Mouse (Mus musculus): ENCODE data around the gene Rxfp3.

Gene Rxfp3

DNA sequence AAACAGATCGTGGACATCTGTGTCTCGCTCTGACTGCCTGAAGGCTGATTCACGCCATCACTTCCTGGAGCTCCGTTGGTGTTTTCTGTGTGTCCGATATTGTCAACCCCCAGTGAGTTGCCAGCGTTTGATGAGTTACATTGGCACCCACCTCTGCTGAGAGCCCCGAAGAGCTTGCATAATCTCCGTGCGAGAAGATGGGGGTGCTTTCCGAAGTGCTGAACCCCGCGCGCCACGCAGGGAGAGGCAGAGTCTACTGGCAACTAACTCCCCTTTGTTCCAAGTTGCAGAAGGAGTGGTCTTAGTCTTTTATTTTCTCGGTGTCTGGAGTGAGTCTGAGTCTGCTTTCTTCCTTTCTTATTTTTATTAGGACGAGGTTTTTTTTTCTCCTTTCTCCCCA is at the start of gene Rxfp3:
Gene Rxfp3 (minus strand): TSS at position 281 of the 400 bp plus-strand sequence.
- no peak for DNase-seq (ENCODE audit: low spot score in 2 of 2)

- DNase-seq (ENCODE audit: low spot score in 2 of 2), result no peak
Observed at GRCm38 (mm10) chr15:11084993-11085365, 47.2 kb upstream of the Rxfp3 start.

DNA sequence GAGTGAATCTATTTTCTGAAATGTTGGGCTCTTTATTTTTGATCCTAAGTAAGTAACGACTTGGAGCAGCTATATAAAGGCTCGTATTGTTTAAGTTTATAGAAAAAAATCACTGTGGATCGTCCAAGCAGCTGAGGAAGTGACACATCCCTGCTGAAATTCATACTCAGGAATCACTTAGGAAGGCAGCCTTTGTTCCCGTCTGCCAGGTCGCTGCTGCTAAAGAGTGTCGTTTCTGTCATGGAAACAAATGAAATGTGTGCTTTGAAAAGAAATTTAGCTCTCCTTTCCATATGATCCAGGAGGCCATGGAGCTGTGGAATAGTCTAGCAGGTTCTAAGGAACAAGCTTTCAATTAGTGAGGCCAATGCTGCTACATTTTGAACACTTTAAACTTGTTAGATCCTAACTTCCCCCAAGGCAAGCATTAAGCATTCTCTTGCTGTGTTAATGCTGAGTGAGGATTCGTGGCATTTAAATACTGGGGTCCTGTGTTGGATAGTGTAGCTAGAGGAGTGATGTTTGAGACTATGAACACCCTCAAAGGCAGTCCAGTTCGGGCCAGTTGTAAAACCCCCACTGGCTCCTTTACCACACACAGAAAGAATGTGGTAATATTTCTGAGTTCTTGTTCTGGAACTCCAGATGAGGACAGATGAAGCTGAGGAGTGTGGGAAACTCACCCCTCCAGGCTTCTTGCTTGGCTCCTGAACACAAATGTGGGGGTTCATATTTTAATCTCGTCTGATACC is 46.6 kb upstream of the Rxfp3 start:
- DNase-seq (ENCODE audit: low spot score in 2 of 2), result no peak

DNA sequence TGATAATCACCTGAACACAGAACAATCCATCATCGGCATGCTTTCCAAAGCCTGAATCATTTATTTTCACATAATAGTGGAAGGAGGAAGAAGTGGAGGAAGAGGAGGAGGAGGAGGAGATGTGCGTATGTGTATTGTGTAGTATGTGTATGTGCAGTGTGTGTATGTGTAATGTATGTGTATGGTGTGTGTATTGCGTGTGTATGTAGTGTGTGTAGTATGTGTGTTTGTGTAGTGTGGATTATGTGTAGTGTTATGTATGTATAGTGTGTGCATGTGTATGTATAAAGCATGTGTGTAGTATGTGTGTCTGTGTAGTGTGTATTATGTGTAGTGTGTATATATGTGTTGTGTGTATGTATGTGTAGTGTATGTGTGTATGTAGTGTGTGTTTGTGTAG is 45.9 kb upstream of the Rxfp3 start:
- no peak for DNase-seq (ENCODE audit: low spot score in 2 of 2)

DNA sequence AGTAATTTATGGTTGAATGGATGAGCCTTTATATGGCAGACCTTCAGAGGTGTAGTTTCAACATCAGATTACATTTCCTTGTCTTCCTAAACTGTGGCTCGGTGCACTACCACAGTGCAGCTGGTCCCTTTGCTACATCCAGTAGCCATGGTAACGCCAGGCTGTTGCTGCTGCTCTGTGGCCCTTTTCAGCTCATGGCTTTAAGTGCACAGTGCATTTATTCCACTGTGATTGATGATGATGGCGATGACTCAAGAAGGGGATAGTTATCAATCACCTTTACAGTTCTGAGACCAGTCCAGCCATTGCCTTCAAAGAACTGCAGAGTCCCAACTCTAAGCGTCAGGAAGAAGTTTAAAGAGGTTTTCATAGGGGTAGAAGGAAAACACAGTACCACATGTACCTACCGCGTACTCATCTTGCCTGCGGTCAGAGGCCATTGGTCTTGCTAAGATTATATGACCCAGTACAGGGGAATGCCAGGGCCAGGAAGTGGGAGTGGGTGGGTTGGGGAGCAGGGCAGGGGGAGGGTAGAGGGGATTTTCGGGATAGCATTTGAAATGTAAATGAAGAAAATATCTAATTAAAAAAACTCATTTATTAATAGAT is 45.3 kb upstream of the Rxfp3 start:
- DNase-seq (ENCODE audit: low spot score in 2 of 2), result no peak

DNA sequence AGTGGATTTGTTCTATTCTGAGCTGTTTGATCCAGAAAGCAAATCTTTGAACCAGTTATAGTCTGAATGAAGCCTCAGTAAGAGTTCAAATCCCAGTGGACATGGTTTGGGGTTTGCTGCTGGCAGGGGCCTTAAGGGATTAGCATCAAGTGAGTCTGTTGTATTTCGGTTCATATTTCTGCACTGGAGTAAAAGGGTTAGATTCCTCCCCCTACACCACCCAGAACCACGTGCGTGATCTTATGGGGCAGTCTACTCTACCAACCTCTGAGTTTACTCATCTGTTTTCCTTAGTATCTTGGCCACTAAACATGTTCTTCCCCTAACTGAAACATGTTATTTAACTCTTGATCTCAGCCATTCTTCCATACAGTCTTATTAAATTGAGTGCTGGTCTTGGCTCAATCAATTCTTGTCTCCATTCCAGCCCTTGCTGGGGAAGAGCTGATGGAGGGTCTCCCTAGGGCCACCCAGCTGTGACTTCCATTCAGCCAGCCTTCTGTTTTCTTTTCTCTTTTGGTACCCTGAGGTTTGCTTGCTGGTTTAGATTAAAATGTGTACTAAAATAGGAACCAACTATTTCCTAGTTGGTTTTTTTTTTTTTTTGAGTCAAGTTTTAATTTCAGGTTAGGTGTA is 38.1 kb upstream of the Rxfp3 start:
- no peak for DNase-seq (ENCODE audit: low spot score in 2 of 2)

GRCm38 (mm10) chr15:11067891-11068290 is 30.1 kb upstream of the Rxfp3 start:
- DNase-seq (ENCODE audit: low spot score in 2 of 2), result no peak

DNA sequence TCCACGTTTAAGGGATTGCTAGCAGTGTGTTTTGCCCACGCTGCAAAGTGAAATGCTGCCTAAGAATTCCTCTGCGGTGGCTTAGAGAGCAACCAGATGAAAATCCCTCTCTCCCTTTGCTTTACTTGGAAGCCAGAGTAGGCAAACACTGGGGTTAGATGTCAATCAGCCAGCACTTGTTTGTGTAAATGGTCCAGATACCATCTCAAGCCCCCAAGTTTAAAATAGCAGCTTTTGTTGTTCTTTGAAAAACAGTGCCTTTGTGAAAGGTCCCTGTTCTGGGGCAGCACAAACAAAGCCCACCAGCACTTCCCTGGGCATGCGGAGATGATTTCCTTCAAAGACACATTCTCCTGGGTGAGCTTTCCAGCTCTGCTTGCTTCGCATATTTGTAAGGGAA is 28.5 kb upstream of the Rxfp3 start:
- DNase-seq (ENCODE audit: low spot score in 2 of 2), result no peak

DNA sequence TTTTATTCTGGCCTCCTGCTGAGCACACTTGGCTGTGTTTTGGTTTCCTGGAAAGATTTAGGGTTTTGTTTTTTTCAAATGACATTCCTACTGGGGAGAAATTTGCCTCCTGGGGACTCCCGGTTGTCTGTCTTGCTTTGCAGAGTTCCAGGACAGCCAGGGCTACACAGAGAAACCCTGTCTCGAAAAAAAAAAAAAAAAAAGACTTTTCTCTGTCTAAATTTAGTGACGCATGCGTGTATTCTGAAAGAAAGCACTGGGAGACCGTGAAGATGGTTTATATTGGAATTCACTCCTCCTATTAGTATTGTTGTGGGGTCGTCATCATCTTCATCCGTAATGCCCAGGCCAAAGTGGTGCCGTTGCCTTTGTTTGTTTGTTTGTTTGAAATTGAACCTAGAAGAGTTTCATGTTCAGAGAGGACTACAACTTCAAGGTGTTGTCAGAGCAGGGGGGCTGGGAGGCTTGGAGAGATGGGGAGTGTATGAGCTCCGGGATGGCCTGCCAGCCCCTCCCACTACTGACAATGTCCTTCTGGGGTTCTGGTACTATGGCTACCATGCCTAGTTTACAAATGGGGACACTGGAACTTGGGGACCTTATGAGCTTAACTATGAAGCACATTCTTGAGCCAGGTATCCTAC is 27.9 kb upstream of the Rxfp3 start:
- DNase-seq (ENCODE audit: low spot score in 2 of 2), result no peak

DNA sequence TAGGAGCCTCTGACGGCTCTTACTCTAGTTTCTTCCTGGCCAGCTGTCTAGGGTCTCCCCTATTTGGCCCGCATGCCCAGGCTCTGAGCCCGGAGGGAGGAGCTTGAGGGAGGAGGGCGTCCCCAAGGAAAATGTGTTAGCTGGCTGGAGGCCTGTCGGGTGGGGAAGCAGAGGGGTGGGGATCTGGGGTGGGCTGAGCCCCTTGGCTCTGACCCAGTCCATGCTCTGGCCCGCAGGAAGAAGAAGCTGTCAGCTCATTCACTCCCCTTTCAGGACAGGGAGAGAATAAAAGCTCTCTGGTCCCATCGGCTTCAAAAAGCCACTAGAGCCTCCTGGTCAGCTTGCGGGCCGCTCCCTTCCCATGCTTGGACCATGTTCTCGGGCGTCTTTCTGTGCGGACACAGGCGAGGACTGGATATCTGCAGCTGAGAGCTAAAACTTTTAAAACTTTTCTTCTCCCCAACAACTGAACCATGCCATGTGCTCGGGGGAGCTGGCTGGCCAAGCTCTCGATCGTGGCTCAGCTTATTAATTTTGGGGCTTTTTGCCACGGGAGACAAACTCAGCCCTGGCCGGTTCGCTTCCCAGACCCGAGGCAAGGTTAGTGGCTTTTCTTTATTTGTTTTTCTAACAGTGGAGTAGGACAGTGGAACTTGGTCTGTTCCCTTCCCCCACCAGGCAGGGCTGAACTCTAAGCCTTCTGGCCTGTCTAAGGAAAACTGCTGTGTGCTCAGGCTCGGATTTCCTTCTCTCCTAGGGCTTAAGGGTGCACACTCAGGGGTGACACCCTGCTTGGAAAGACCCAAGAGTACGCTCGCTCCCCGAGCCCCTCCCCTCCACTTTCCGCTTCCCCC is 27.0 kb upstream of the Rxfp3 start, which contains the start of gene Adamts12:
Gene Adamts12 (plus strand): TSS at position 233 of the 854 bp plus-strand sequence.
- DNase-seq (ENCODE audit: low spot score in 2 of 2), result peak in 1 of 2 experiments; percentile 16

DNA sequence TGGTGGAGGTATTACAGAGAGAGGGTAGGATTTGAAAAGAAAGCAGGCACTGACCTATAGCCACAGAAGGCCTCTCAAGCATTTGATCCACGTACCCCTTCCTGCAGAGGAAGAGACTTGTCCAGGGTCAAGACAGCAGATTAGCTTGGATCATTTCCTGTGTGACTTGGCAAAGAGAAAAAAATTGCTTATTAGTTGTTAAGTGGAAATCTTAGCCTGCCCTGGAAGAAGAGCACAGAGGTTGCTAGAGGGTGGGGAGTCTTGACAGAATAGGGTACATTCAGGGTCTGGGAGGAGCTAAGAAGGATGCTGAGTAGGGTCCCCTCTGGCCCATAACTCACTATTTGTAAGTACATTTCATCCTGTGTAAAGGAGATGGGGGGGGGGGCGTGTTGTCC is 26.4 kb upstream of the Rxfp3 start:
- DNase-seq (ENCODE audit: low spot score in 2 of 2), result no peak

- DNase-seq (ENCODE audit: low spot score in 2 of 2), result no peak
Observed at GRCm38 (mm10) chr15:11062903-11063302, 25.1 kb upstream of the Rxfp3 start.

DNA sequence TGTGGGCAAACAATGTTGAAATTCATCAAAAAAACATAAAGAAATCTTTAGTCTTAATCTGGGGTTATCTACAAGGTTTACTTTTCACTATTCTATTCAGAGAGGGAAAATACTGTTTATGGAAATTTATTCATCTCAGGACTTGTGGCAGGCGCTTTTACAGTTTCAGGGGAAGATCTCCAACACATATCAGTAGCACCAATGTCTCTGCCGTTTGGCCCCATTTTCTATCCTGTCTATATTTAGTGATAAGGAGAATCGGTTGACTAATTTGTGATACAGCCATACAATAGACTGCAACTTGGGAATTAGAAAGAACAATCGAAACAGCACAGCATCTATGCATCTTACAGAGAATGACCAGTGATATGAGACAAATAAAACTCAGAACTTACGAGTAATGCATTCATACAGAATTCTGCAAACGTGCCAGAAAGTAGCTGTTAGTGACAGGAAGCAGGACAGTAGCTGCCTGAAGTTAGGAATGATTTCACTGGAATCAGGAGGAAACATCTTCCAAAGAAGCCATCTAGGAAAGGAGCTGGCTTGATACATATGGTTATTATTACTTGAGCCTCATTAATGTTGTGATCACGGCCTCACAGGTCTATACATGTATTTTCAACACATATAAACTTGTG is 16.8 kb upstream of the Rxfp3 start:
- DNase-seq (ENCODE audit: low spot score in 2 of 2), result no peak

- DNase-seq (ENCODE audit: low spot score in 2 of 2), result no peak
Observed at GRCm38 (mm10) chr15:11053678-11054439, 16.1 kb upstream of the Rxfp3 start.

DNA sequence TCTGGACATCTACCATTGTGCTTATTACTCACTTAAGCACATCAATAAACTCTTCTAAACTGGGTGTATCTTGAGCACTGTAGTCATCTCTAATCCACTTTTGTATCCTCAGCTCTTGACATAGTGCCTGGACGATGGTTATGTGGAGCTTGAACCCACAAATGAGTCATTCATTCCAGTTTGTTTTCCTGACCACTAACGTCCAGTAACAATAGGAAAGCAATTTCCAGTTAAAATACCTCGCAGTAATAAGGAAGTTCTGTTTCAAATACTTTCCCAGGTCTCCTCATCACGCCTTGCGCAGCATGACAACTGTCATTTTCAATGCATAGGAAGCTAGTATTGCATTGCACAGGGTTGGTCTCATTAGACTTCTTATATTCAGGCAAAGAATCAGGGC is 5.0 kb upstream of the Rxfp3 start:
- DNase-seq (ENCODE audit: low spot score in 2 of 2), result no peak

DNA sequence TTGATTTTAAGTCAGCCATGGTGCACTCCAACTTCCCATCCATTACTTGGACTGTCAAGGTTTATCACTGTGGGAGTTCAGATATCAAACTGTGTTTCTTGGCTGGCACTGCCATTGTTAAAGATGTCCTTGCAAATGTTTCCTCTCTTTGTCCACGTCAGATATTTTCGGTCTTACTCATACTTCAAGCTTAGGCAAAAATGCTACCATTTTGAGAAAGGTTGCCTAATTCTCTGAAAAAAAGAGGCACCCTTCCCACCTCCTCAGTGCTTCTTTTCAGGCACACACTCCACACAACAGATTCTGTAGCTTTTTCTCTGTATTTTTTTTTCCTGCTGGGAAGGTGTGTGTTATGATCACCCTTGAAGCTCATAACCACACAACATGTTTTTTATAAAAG is 3.4 kb upstream of the Rxfp3 start:
- no peak for DNase-seq (ENCODE audit: low spot score in 2 of 2)

- no peak for DNase-seq (ENCODE audit: low spot score in 2 of 2)
Observed at GRCm38 (mm10) chr15:11040067-11040466, 2.3 kb upstream of the Rxfp3 start.

GRCm38 (mm10) chr15:11038476-11038875 is 685 bp upstream of the Rxfp3 start:
- peak in 1 of 2 experiments; percentile 31 for DNase-seq (ENCODE audit: low spot score in 2 of 2)

DNA sequence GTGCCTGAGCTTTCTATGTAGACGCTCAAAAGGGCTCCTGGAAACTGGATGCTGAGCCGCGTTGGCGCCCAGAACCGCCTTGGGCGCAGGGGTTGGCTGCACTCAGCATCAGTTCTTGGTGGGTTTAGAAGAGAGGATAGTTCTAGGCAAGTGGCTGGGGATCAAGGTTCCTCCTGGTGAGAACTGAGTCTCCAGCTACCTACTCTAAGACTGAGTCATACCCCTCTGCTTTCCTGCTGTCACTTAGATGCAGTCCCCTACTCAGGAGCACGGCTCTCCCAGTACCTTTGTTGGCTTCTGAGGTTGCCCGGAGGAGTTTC is 455 bp downstream of the Rxfp3 start:
- no peak for DNase-seq (ENCODE audit: low spot score in 2 of 2)

GRCm38 (mm10) chr15:11036535-11037375 is 1.0 kb downstream of the Rxfp3 start:
- DNase-seq (ENCODE audit: low spot score in 2 of 2), result no peak

Measured in spleen, postnatal 10 days (tissue).